Mouse (Mus musculus): ENCODE results near the gene Usp50. TPM values are rescaled to one million over a fixed set of nuclear protein-coding genes. Genes with fewer than 3 reads are reported as not detected.
A peak's percentile ranks its signal among the peaks of the same experiment; 100 is the strongest.

The Usp50 gene
- total RNA-seq, 2 experiments from 2014 or later = 0.33 to 0.47 TPM

DNA sequence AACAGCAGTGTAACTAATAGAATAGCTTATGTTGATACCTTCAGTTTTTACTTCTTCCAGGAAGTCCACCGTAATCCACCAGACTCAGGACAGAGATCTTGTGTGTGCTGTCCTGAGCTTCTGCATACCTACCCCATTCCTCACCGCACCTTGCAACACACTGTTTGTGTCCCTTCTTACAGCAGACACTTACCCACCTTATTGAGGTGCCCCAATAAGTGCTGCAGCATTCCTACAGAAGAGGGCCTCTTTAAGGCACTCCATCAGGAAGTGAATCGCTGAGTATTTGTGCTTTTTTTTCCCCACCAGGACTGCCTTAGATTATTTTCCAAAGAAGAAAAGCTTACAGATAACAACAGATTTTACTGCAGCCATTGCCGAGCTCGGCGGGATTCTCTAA, 27.6 kb downstream of the Usp50 start:
- no peak for ATAC-seq (ENCODE audit: poor library complexity, severe bottlenecking)

- no peak for ATAC-seq (ENCODE audit: poor library complexity, severe bottlenecking)
Observed at GRCm38 (mm10) chr2:126743389-126743788, 39.9 kb downstream of the Usp50 start.

DNA sequence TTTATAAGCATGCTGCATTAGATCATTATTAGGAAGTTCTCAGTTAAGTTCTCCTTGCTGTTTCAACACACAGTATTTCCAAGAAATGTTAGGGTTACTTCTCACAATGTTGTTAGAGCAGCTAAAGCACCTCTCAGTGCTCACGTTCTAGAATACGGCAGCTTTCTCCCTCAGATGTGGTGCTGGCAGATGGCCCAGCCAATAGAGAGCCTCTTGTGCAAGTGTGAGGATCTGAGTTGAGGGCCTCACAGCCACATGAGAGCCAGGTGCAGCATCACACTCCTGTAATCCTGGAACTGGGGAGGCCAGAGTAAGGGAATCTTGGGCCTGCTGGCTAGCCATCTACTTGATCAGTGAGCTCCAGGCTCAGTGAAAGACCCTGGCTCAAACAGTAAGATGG, 43.0 kb downstream of the Usp50 start:
- no peak for ATAC-seq (ENCODE audit: poor library complexity, severe bottlenecking)

DNA sequence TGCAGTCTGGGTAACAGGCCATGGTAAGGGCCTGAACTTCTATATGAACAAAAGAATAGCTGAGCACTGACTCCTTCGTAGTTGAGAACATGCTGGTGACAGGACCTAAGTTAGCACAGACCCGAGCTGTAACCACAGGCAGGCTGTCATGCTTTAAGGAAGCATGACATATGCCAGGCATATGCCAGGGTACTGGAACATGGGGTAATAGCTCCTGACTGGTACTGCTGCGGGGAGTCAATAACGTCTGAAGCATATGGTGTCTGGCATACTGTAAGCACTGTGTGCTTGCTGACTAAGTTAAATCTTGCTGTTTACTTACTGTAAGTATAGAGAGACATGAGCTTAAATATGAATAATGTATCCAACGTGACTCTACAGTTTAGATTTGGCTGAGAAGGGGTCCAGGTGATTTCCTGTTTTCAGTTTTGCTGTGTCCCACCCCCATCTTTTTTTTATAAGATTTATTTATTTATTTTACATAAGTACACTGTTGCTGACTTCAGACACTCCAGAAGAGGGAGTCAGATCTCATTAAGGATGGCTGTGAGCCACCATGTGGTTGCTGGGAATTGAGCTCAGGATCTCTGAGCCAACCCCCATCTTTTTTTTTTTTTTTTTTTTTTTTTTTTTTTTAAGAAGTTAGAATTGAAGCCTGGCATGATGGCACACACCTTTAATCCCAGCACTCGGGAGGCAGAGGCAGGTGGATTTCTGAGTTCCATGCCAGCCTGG, 47.8 kb downstream of the Usp50 start:
- no peak for ATAC-seq (ENCODE audit: poor library complexity, severe bottlenecking)

DNA sequence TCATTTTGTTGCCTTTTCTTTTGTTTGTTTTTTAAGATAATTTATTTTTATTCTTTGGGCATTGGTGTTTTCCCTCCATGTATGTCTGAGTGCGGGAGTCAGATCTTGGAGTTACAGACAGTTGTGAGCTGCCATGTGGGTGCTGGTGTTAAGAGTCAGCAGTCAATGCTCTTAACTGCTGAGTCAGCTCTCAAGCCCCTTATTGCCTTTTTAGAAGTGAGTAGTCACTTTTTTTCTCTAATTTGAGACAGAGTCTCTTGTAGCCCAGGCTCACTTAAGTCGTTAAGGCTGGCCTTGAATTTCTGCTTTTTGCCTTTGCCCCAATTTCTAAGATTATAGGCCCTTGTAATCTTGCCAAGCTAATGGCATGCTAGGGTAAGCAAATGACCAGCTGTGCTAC, 52.8 kb downstream of the Usp50 start:
- ATAC-seq (ENCODE audit: poor library complexity, severe bottlenecking) = no peak

DNA sequence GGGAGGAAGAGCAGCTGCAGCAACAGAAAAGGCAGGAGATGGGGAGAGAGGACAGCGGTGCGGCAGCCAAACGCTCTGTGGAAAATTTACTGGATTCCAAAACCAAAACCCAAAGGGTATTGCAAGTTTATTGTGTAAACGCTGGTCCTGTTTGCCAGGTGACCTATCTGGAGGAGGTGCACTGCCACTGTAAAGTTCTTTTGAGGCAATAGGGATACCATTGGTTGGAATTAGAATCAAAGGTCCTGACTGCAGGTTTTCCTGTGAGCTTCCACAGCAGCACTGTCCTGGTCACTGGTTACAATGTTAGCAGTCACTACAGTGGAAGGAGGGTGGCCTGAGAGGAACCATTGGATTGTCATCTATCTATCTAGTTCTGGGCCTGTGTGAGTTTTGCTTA, 54.1 kb downstream of the Usp50 start:
- ATAC-seq (ENCODE audit: poor library complexity, severe bottlenecking) = no peak

GRCm38 (mm10) chr2:126712950-126713349, 70.3 kb downstream of the Usp50 start:
- ATAC-seq (ENCODE audit: poor library complexity, severe bottlenecking) = peak; percentile 73

GRCm38 (mm10) chr2:126712526-126712925, 70.7 kb downstream of the Usp50 start:
- no peak for ATAC-seq (ENCODE audit: poor library complexity, severe bottlenecking)

- ATAC-seq (ENCODE audit: poor library complexity, severe bottlenecking) = no peak
Observed at GRCm38 (mm10) chr2:126708361-126708760, 74.9 kb downstream of the Usp50 start.

GRCm38 (mm10) chr2:126707438-126707779, 75.9 kb downstream of the Usp50 start:
- peak; percentile 49 for ATAC-seq (ENCODE audit: poor library complexity, severe bottlenecking)

DNA sequence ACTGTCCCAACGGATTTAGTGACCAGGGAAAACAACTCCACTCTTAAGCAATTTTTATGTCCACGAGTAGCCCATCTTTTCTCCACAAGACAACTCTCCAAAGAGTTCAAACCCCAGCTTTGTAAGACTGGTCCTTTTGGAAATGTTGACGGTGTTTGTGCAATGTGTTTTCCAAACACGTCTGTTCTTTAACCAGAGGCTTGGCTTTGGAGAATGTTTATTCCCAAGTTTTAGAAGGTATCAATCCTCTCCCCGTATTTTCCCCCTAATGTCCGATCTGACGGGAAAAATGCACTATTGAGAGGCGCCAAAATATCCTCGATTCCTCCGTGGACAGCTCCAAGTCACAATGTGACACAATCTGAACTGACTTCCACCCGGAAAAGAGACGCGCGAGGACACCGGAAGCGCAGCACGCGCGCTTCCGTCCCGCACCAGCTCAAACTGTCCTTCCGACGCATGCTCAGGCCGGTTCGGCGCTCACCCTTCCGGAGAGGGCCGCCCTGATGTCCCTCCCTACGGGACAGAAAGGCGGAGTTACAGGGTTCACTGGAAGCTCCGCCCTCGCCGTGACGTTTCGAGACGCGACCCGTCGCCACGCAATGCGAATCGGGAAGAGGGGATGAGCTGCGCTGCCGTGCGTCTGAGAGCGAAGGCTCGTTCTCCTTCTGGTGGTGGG, 76.4 kb downstream of the Usp50 start, which contains the start of gene Usp8:
Gene Usp8 (plus strand): TSS at position 570 of the 679 bp plus-strand sequence.
- ATAC-seq (ENCODE audit: poor library complexity, severe bottlenecking) = peak; percentile 98

- peak; percentile 73 for ATAC-seq (ENCODE audit: poor library complexity, severe bottlenecking)
Observed at GRCm38 (mm10) chr2:126695285-126695684, 88.0 kb downstream of the Usp50 start.

DNA sequence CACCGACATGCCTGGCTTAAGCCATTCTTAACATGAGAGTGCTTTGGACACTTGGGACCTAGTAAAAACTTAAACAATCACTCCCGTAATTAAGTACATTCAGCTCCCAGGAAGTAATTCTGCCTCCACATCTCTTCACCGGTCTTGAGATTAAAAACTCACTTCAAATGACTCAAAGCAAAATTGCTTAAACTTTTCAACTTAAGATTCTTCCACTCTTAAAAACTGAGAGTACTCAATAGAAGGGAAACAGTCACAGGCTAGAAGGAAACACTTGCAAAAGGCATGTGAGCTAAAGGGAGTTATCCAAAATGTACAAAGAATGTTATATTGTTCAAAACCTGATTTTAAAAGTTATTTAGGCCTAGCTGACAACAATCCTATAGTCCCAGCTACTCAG, 92.0 kb downstream of the Usp50 start:
- ATAC-seq (ENCODE audit: poor library complexity, severe bottlenecking) = no peak

- ATAC-seq (ENCODE audit: poor library complexity, severe bottlenecking) = no peak
Observed at GRCm38 (mm10) chr2:126682937-126683336, 100.3 kb downstream of the Usp50 start.

- peak; percentile 67 for ATAC-seq (ENCODE audit: poor library complexity, severe bottlenecking)
Observed at GRCm38 (mm10) chr2:126682333-126682732, 100.9 kb downstream of the Usp50 start.

GRCm38 (mm10) chr2:126677366-126677765, 105.9 kb downstream of the Usp50 start:
- no peak for ATAC-seq (ENCODE audit: poor library complexity, severe bottlenecking)

- ATAC-seq (ENCODE audit: poor library complexity, severe bottlenecking) = no peak
Observed at GRCm38 (mm10) chr2:126676122-126676515, 107.2 kb downstream of the Usp50 start, which contains the start of gene Gabpb1. Gene Gabpb1 (minus strand): TSS chr2:126676337.

GRCm38 (mm10) chr2:126675169-126676121, 107.8 kb downstream of the Usp50 start:
- ATAC-seq (ENCODE audit: poor library complexity, severe bottlenecking) = peak; percentile 81

DNA sequence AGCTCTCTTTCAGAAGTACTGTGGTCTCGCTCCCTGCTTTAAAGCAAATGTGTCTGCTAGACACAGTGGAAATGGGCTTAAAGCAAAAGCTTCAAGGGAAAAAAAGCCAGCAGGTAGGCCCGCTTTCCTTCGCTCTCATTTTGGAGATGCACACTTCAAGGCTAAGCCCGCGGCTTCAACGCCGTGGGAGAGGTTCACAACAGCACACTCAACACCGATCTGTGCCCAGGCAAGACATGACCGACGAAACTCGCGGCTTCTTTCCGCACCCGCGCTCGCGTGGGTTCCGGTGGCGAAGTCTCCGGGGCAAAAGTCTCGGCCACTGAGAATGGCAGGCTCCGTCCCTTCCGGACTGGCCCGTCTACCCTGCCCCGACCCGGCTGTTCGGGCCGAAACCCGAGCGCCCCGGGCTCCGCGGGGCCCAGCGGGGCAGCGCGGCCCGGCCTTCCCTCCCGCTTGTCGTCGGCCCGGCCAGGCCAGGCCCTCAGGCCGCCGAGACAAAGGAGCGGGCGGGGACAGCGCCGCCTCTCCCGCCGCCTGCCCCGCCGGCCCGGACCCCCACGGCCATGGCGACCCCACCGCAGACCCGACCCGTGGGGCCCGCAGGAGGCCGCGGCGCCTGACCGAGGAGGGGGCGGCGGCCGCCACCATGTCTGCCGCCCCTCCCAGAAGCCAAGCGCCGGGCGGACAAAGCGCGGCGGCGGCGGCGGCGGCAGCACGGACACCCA, 108.7 kb downstream of the Usp50 start:
- ATAC-seq (ENCODE audit: poor library complexity, severe bottlenecking) = peak; percentile 31
